Mouse (Mus musculus) MEL (cell line): ENCODE data around the gene Gorasp1. TPM values are rescaled to one million over a fixed set of nuclear protein-coding genes. Genes with fewer than 3 reads are reported as not detected.

Experiments
- DNase-seq: peaks from one replicate; pipeline ENCODE4 v3.0.0; 2011; ENCODE audit warnings: low read depth, low spot score
- H3K27ac ChIP-seq: 2 replicates; pipeline ENCODE4 v1.5.1; 2012; ENCODE audit warnings: low read depth, mild to moderate bottlenecking, control low read depth, low read length, moderate library complexity; ENCODE audit not compliant: control insufficient read depth
- H3K27me3 ChIP-seq, 2 experiments: fragments of 150-350 bp in 1 of 2; sonication (generic) in 1 of 2; 2 replicates each; pipeline ENCODE4 v1.6.1; 2012; ENCODE audit warnings: low read length in 2 of 2, mild to moderate bottlenecking in 2 of 2, improper control_type of control experiment in 1 of 2, moderate library complexity in 1 of 2; ENCODE audit not compliant: insufficient read depth in 2 of 2, control insufficient read depth in 1 of 2
- H3K36me3 ChIP-seq, 2 experiments: 2 replicates each; pipeline ENCODE4 v1.6.1; 2012 to 2014; ENCODE audit warnings: low read length in 2 of 2, improper control_type of control experiment in 1 of 2, inconsistent platforms in 1 of 2, mild to moderate bottlenecking in 1 of 2; ENCODE audit not compliant: insufficient read depth in 2 of 2, control insufficient read depth in 1 of 2
- H3K4me1 ChIP-seq, 2 experiments: fragments of 150-350 bp in 1 of 2; sonication (generic) in 1 of 2; 2 replicates each; pipeline ENCODE4 v1.6.1; 2012; ENCODE audit warnings: low read length in 2 of 2, improper control_type of control experiment in 1 of 2, mild to moderate bottlenecking in 1 of 2; ENCODE audit not compliant: insufficient read depth in 2 of 2, control insufficient read depth in 1 of 2
- H3K4me3 ChIP-seq, 2 experiments: fragments of 150-350 bp in 1 of 2; sonication (generic) in 1 of 2; 2 replicates each; pipeline ENCODE4 v1.5.1; 2012; ENCODE audit warnings: low read depth in 2 of 2, low read length in 2 of 2, mild to moderate bottlenecking in 2 of 2, moderate library complexity in 2 of 2, control low read depth in 1 of 2, improper control_type of control experiment in 1 of 2; ENCODE audit not compliant: control insufficient read depth in 1 of 2, insufficient read depth in 1 of 2
- H3K79me2 ChIP-seq: 2 replicates; pipeline ENCODE4 v1.6.1; 2012; ENCODE audit warnings: mild to moderate bottlenecking, low read length, moderate library complexity; ENCODE audit not compliant: control insufficient read depth, poor library complexity, insufficient read depth
- H3K9ac ChIP-seq: 2 replicates; pipeline ENCODE4 v1.6.1; 2012; ENCODE audit warnings: low read depth, mild to moderate bottlenecking, control low read depth, low read length, moderate library complexity; ENCODE audit not compliant: control insufficient read depth, poor library complexity, severe bottlenecking
- H3K9me3 ChIP-seq: fragments of 150-350 bp; sonication (generic); replicated peaks from 2 replicates; pipeline ENCODE4 v1.6.1; 2012; ENCODE audit warnings: mild to moderate bottlenecking, low read length, improper control_type of control experiment, moderate library complexity; ENCODE audit not compliant: insufficient read depth
- CTCF ChIP-seq, 3 experiments: IDR thresholded peaks in 2 of 3; conservative IDR thresholded peaks in 1 of 3; 2 replicates each; pipeline ENCODE4 v1.5.1; 2011 to 2012; ENCODE audit warnings: low read length in 3 of 3, low read depth in 2 of 3, mild to moderate bottlenecking in 2 of 3, improper control_type of control experiment in 1 of 3, inconsistent platforms in 1 of 3, mixed read lengths in 1 of 3, moderate library complexity in 1 of 3; ENCODE audit not compliant: control insufficient read depth in 1 of 3, insufficient read depth in 1 of 3, poor library complexity in 1 of 3, severe bottlenecking in 1 of 3
- E2F4 ChIP-seq: IDR thresholded peaks from 2 replicates; pipeline ENCODE4 v1.6.1; 2011; ENCODE audit warnings: low read depth, low read length, improper control_type of control experiment, borderline replicate concordance
- ETS1 ChIP-seq: IDR thresholded peaks from 2 replicates; pipeline ENCODE4 v1.6.1; 2012; ENCODE audit warnings: low read depth, mild to moderate bottlenecking, inconsistent platforms, low read length, improper control_type of control experiment, moderate library complexity
- GABPA ChIP-seq: IDR thresholded peaks from 2 replicates; pipeline ENCODE4 v1.6.1; 2012; ENCODE audit warnings: low read depth, mild to moderate bottlenecking, inconsistent platforms, low read length, improper control_type of control experiment, moderate library complexity
- GATA1 ChIP-seq: IDR thresholded peaks from 2 replicates; pipeline ENCODE4 v1.6.1; 2011; ENCODE audit warnings: low read depth, low read length, improper control_type of control experiment
- JUND ChIP-seq: IDR thresholded peaks from 2 replicates; pipeline ENCODE4 v1.6.1; 2011; ENCODE audit warnings: low read depth, mild to moderate bottlenecking, improper control_type of control experiment, low read length
- KAT2A ChIP-seq: conservative IDR thresholded peaks from 2 replicates; pipeline ENCODE4 v1.6.1; 2012; ENCODE audit warnings: low read depth, low read length, improper control_type of control experiment, inconsistent platforms
- MAFK ChIP-seq: IDR thresholded peaks from 2 replicates; pipeline ENCODE4 v1.6.1; 2011; ENCODE audit warnings: low read depth, mild to moderate bottlenecking, low read length, improper control_type of control experiment, borderline replicate concordance
- MAZ ChIP-seq: IDR thresholded peaks from 2 replicates; pipeline ENCODE4 v1.6.1; 2012; ENCODE audit warnings: low read depth, mild to moderate bottlenecking, inconsistent platforms, low read length, improper control_type of control experiment
- MEF2A ChIP-seq: IDR thresholded peaks from 2 replicates; pipeline ENCODE4 v1.6.1; 2014; ENCODE audit warnings: low read depth, mild to moderate bottlenecking, inconsistent platforms, low read length, improper control_type of control experiment; ENCODE audit not compliant: poor library complexity, insufficient replicate concordance, severe bottlenecking; ENCODE audit errors: extremely low read depth
- MXI1 ChIP-seq: IDR thresholded peaks from 2 replicates; pipeline ENCODE4 v1.6.1; 2011; ENCODE audit warnings: mild to moderate bottlenecking, low read depth, low read length, improper control_type of control experiment
- MYB ChIP-seq: IDR thresholded peaks from 2 replicates; pipeline ENCODE4 v1.6.1; 2011; ENCODE audit warnings: mild to moderate bottlenecking, low read depth, low read length, improper control_type of control experiment
- NELFE ChIP-seq: IDR thresholded peaks from 2 replicates; pipeline ENCODE4 v1.6.1; 2011; ENCODE audit warnings: low read depth, low read length, improper control_type of control experiment
- POLR2AphosphoS2 ChIP-seq: IDR thresholded peaks from 2 replicates; pipeline ENCODE4 v1.6.1; 2011; ENCODE audit warnings: low read length, improper control_type of control experiment
- POLR2AphosphoS5 ChIP-seq: IDR thresholded peaks from 2 replicates; pipeline ENCODE4 v1.6.1; 2012; ENCODE audit warnings: low read depth, borderline replicate concordance, mild to moderate bottlenecking, inconsistent platforms, low read length, moderate library complexity, mixed read lengths
- RAD21 ChIP-seq: IDR thresholded peaks from 2 replicates; pipeline ENCODE4 v1.6.1; 2011; ENCODE audit warnings: mild to moderate bottlenecking, low read depth, low read length, improper control_type of control experiment
- RCOR1 ChIP-seq: IDR thresholded peaks from 2 replicates; pipeline ENCODE4 v1.6.1; 2012; ENCODE audit warnings: low read depth, mild to moderate bottlenecking, inconsistent platforms, low read length, improper control_type of control experiment
- TBP ChIP-seq: IDR thresholded peaks from 2 replicates; pipeline ENCODE4 v1.8.0; 2011; ENCODE audit warnings: low read depth, low read length, improper control_type of control experiment
- TCF12 ChIP-seq: IDR thresholded peaks from 2 replicates; pipeline ENCODE4 v1.6.1; 2014; ENCODE audit warnings: low read depth, mild to moderate bottlenecking, inconsistent platforms, low read length, improper control_type of control experiment, moderate library complexity
- UBTF ChIP-seq: IDR thresholded peaks from 2 replicates; pipeline ENCODE4 v1.6.1; 2012; ENCODE audit warnings: low read depth, mild to moderate bottlenecking, inconsistent platforms, low read length, improper control_type of control experiment, moderate library complexity, borderline replicate concordance; ENCODE audit not compliant: insufficient read depth
- USF1 ChIP-seq: IDR thresholded peaks from 2 replicates; pipeline ENCODE4 v1.6.1; 2014; ENCODE audit warnings: low read depth, mild to moderate bottlenecking, inconsistent platforms, low read length, improper control_type of control experiment, moderate library complexity
- USF2 ChIP-seq, 2 experiments: IDR thresholded peaks; 2 replicates each; pipeline ENCODE4 v1.6.1; 2011 to 2012; ENCODE audit warnings: improper control_type of control experiment in 2 of 2, low read length in 2 of 2, borderline replicate concordance in 1 of 2, inconsistent platforms in 1 of 2, low read depth in 1 of 2, mild to moderate bottlenecking in 1 of 2; ENCODE audit not compliant: insufficient read depth in 1 of 2
- ZMIZ1 ChIP-seq: IDR thresholded peaks from 2 replicates; pipeline ENCODE4 v1.6.1; 2012; ENCODE audit warnings: low read depth, mild to moderate bottlenecking, inconsistent platforms, low read length, improper control_type of control experiment, moderate library complexity
- polyA plus RNA-seq, 2 experiments: library from polyadenylated mRNA; stranded (reverse) in 1 of 2; unstranded in 1 of 2; fragments of >175 nt in 1 of 2; fragments of >200 nt in 1 of 2; gene quantifications; 2 replicates each; pipeline versions ENCODE4 v1.2.1 to v1.2.4; 2012; ENCODE audit warnings: low replicate concordance in 2 of 2, low read depth in 1 of 2; ENCODE audit not compliant: insufficient read length in 2 of 2, insufficient read depth in 1 of 2, missing spikeins in 1 of 2
- total RNA-seq: library from RNA; depleted of rRNA; stranded (reverse); fragments of 300-350 nt; gene quantifications from 2 replicates; pipeline ENCODE4 v1.2.3, GENCODE M21; 2012

Gorasp1 gene
- total and polyA plus RNA-seq, 3 experiments: 18.3 to 21.9 TPM; not detected in 1

GRCm38 (mm10) chr9:119965186-119965585 is 27.8 kb upstream of the Gorasp1 start:
- Histone ChIP-seq H3K36me3 (no peaks in the 10 kb centered on the region; a peak in 1 of 4 replicates), H3K27ac (no peak overlapping the region), H3K9me3 (no peaks in the 10 kb centered on the region), H3K4me1 (peaks cover 8 to 14% of the 10 kb centered on the region in 2 experiments; a peak in 3 of 4 replicates), H3K9ac (no peak overlapping the region), H3K27me3 (no peaks in the 10 kb centered on the region), H3K79me2 (no peaks in the 10 kb centered on the region), H3K4me3 (no peak overlapping the region)
- no peak for TF ChIP-seq UBTF
- no peak for TF ChIP-seq TBP
- TF ChIP-seq GABPA: no peak
- TF ChIP-seq POLR2AphosphoS2: no peak
- no peak for TF ChIP-seq MAFK
- no peak for TF ChIP-seq JUND
- TF ChIP-seq MYB: no peak
- no peak for TF ChIP-seq RAD21
- no peak for TF ChIP-seq GATA1
- no peak for TF ChIP-seq NELFE
- no peak for TF ChIP-seq CTCF (IDR thresholded peaks at IDR 0.05 in 2 of 3, conservative IDR thresholded peaks at IDR 0.05 in 1 of 3; ENCODE audit: control insufficient read depth in 1 of 3, insufficient read depth in 1 of 3, low read depth in 2 of 3, low read length in 3 of 3, poor library complexity in 1 of 3, severe bottlenecking in 1 of 3)
- TF ChIP-seq TCF12: no peak
- TF ChIP-seq MAZ: no peak
- TF ChIP-seq USF2 (IDR thresholded peaks at IDR 0.05; ENCODE audit: borderline replicate concordance in 1 of 2, insufficient read depth in 1 of 2, low read depth in 1 of 2, low read length in 2 of 2): no peak
- no peak for TF ChIP-seq USF1
- no peak for TF ChIP-seq ETS1
- no peak for DNase-seq

GRCm38 (mm10) chr9:119964206-119964605 is 26.8 kb upstream of the Gorasp1 start:
- H3K27ac ChIP-seq: no peak overlapping the region
- no peaks in the 10 kb centered on the region for H3K79me2 ChIP-seq
- no peaks in the 10 kb centered on the region for H3K9me3 ChIP-seq
- DNase-seq: no peak
- H3K4me1 ChIP-seq: peaks cover 8 to 14% of the 10 kb centered on the region in 2 experiments; a peak in 3 of 4 replicates
- TF ChIP-seq POLR2AphosphoS2 (no peak), USF1 (no peak), RAD21 (no peak), RCOR1 (no peak), KAT2A (no peak), ZMIZ1 (no peak), NELFE (no peak), E2F4 (no peak), POLR2AphosphoS5 (no peak), MYB (no peak), MXI1 (no peak), ETS1 (no peak), MEF2A (no peak)
- H3K9ac ChIP-seq: no peak overlapping the region
- H3K36me3 ChIP-seq: no peaks in the 10 kb centered on the region; a peak in 1 of 4 replicates
- no peaks in the 10 kb centered on the region for H3K27me3 ChIP-seq
- no peak overlapping the region for H3K4me3 ChIP-seq
